ENCODE assay signal across 18 mouse cellular contexts in the genomic region with DNA sequence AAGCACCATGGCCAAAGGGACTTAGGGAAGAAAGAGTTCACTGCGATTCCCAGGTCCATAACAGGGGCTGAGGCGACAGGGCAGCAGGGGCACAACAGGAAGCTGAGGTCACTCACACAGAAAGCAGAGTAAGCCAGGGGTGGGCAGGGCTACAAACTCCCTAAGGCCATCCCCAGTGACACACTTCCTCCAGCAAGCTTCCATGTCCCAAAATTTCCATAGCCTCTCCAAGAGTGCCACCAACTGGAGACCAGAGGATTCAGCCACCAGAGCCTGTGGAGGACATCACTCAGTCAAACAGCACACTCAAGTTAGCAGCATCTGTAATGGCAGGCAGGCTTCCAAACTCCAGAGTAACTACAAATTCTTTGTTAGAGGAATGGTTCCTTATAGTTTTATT. TPM values are rescaled to one million over a fixed set of nuclear protein-coding genes. Genes with fewer than 3 reads are reported as not detected.
DNase-seq lines count a peak whose midpoint lies in the region; ATAC-seq and TF ChIP-seq lines count a peak whose summit lies in the region.
"Had no signal": no experiment of that assay in that cellular context is flagged by ENCODE, and none has a peak within 500 bp of the region (broad histone marks: within the 10 kb centered on the region; RNA-seq: fewer than 3 reads in every experiment).

No protein-coding gene starts in this region.

- H3K4me2 ChIP-seq in heart, postnatal 0 days (ENCODE audit: low read depth, low read length), result no peak overlapping the region
- H3K4me2 ChIP-seq in liver, postnatal 0 days (ENCODE audit: low read depth, low read length), result no peak overlapping the region
- no peak overlapping the region for H3K4me2 ChIP-seq in liver, embryonic 12.5 days
- no peak overlapping the region for H3K4me2 ChIP-seq in hindbrain, embryonic 13.5 days
- H3K4me2 ChIP-seq: limb, embryonic 12.5 days; liver, embryonic 15.5 days; midbrain, embryonic 12.5 days had no signal

- TF ChIP-seq EP300 in heart, postnatal 0 days (IDR thresholded peaks at IDR 0.05; ENCODE audit: low read depth), result no peak
- TF ChIP-seq EP300 in liver, postnatal 0 days (IDR thresholded peaks at IDR 0.05; ENCODE audit: low read depth), result no peak

- TF ChIP-seq CTCF in heart, postnatal 0 days (IDR thresholded peaks at IDR 0.05; ENCODE audit: low read depth), result peak; percentile 6; the same call in 1 of the 2 replicates
- peak; percentile 16; the same call in 1 of the 2 replicates for TF ChIP-seq CTCF in liver, postnatal 0 days (IDR thresholded peaks at IDR 0.05; ENCODE audit: low read depth)

- no peak overlapping the region for H3K9ac ChIP-seq in heart, postnatal 0 days (replicated peaks; ENCODE audit: low read depth, low read length)
- no peak overlapping the region for H3K9ac ChIP-seq in liver, postnatal 0 days (replicated peaks)
- H3K9ac ChIP-seq in liver, embryonic 12.5 days, result no peak overlapping the region
- no peak overlapping the region for H3K9ac ChIP-seq in hindbrain, embryonic 13.5 days
- H3K9ac ChIP-seq: limb, embryonic 12.5 days; liver, embryonic 15.5 days; midbrain, embryonic 12.5 days had no signal

- no peak for ATAC-seq in heart, postnatal 0 days (ENCODE audit: insufficient read depth, low read depth)
- no peak for ATAC-seq in liver, postnatal 0 days
- ATAC-seq in liver, embryonic 12.5 days, result no peak
- ATAC-seq in hindbrain, embryonic 13.5 days (ENCODE audit: low FRiP score), result no peak
- ATAC-seq: CD4-positive, CD25-positive, alpha-beta regulatory T cell, adult 4 months; forebrain, embryonic 16.5 days; Patski had no signal

- H3K9me3 ChIP-seq in heart, postnatal 0 days (replicated peaks; ENCODE audit: control insufficient read depth, low read length), result no peaks in the 10 kb centered on the region
- no peaks in the 10 kb centered on the region for H3K9me3 ChIP-seq in liver, postnatal 0 days (ENCODE audit: low read length)
- no peaks in the 10 kb centered on the region for H3K9me3 ChIP-seq in liver, embryonic 12.5 days (replicated peaks)
- no peaks in the 10 kb centered on the region for H3K9me3 ChIP-seq in hindbrain, embryonic 13.5 days
- H3K9me3 ChIP-seq: limb, embryonic 12.5 days; liver, embryonic 15.5 days; midbrain, embryonic 12.5 days had no signal

- H3K4me3 ChIP-seq in heart, postnatal 0 days (ENCODE audit: low read depth, low read length), result no peak overlapping the region
- no peak overlapping the region for H3K4me3 ChIP-seq in liver, postnatal 0 days (ENCODE audit: low read depth, low read length)
- no peak overlapping the region for H3K4me3 ChIP-seq in liver, embryonic 12.5 days
- no peak overlapping the region for H3K4me3 ChIP-seq in hindbrain, embryonic 13.5 days
- H3K4me3 ChIP-seq: limb, embryonic 12.5 days; liver, embryonic 15.5 days; midbrain, embryonic 12.5 days had no signal

- peaks cover 62% of the 10 kb centered on the region for H3K36me3 ChIP-seq in heart, postnatal 0 days (replicated peaks; ENCODE audit: control insufficient read depth, insufficient read depth, low read length)
- H3K36me3 ChIP-seq in liver, postnatal 0 days (replicated peaks; ENCODE audit: insufficient read depth, low read length), result peaks cover 62% of the 10 kb centered on the region
- peaks cover 86% of the 10 kb centered on the region for H3K36me3 ChIP-seq in liver, embryonic 12.5 days
- H3K36me3 ChIP-seq in hindbrain, embryonic 13.5 days, result peaks cover 77% of the 10 kb centered on the region

- H3K4me1 ChIP-seq in heart, postnatal 0 days (ENCODE audit: control insufficient read depth, insufficient read depth), result no peaks in the 10 kb centered on the region
- H3K4me1 ChIP-seq in liver, postnatal 0 days (ENCODE audit: insufficient read depth), result no peaks in the 10 kb centered on the region
- no peaks in the 10 kb centered on the region for H3K4me1 ChIP-seq in liver, embryonic 12.5 days
- H3K4me1 ChIP-seq in hindbrain, embryonic 13.5 days (replicated peaks), result no peaks in the 10 kb centered on the region
- H3K4me1 ChIP-seq: limb, embryonic 12.5 days; liver, embryonic 15.5 days; midbrain, embryonic 12.5 days had no signal

- H3K27ac ChIP-seq in heart, postnatal 0 days (ENCODE audit: low read depth), result no peak overlapping the region
- H3K27ac ChIP-seq in liver, postnatal 0 days (ENCODE audit: low read depth), result no peak overlapping the region
- H3K27ac ChIP-seq in liver, embryonic 12.5 days, result no peak overlapping the region
- no peak overlapping the region for H3K27ac ChIP-seq in hindbrain, embryonic 13.5 days
- H3K27ac ChIP-seq: limb, embryonic 12.5 days; liver, embryonic 15.5 days; midbrain, embryonic 12.5 days had no signal

- 85% methylated on average over 2 of the region's 2 CpGs for WGBS in heart, postnatal 0 days
- WGBS in liver, postnatal 0 days (ENCODE audit: insufficient replicate concordance), result 85% methylated on average over 2 of the region's 2 CpGs
- WGBS in liver, embryonic 12.5 days (ENCODE audit: insufficient replicate concordance), result 76% methylated on average over 2 of the region's 2 CpGs
- WGBS in hindbrain, embryonic 13.5 days, result 92% methylated on average over 2 of the region's 2 CpGs

- DNase-seq in heart, postnatal 0 days (ENCODE audit: low spot score), result no peak
- no peak for DNase-seq in heart, adult 9 months (ENCODE audit: low spot score in 2 of 2)
- DNase-seq in liver, postnatal 0 days, result no peak
- DNase-seq in lung, postnatal 10 days, result peak; percentile 45
- no peak for DNase-seq in right cerebral cortex, postnatal 36 days (ENCODE audit: low spot score in 2 of 2)
- DNase-seq: cerebellum, postnatal 10 days; kidney, adult 9 months; retina, postnatal 1 day; right cerebral cortex, postnatal 4 days had no signal

- no peaks in the 10 kb centered on the region for H3K27me3 ChIP-seq in heart, postnatal 0 days (ENCODE audit: control insufficient read depth, insufficient read depth, low read length)
- H3K27me3 ChIP-seq in liver, postnatal 0 days (ENCODE audit: insufficient read depth, low read length), result no peaks in the 10 kb centered on the region
- no peaks in the 10 kb centered on the region for H3K27me3 ChIP-seq in liver, embryonic 12.5 days (replicated peaks)
- H3K27me3 ChIP-seq in hindbrain, embryonic 13.5 days, result no peaks in the 10 kb centered on the region
- H3K27me3 ChIP-seq: limb, embryonic 12.5 days; liver, embryonic 15.5 days; midbrain, embryonic 12.5 days; Patski had no signal

RNA-seq across cellular contexts. Expression of gene C530008M17Rik, which starts 20.7 kb away (rescaled TPM):
- total RNA-seq in heart, postnatal 0 days (2014; rRNA removed; ENCODE audit: low replicate concordance), result 7.3 and 20.1 TPM in 2 replicates
- 18.8 and 20.6 TPM in 2 replicates for polyA plus RNA-seq in heart, postnatal 0 days (2015; fragmentation: Nextera tagmentation; extraction: Ambion mirVana)
- polyA plus RNA-seq in liver, postnatal 0 days (2015; fragmentation: Nextera tagmentation; extraction: Ambion mirVana), result 2.5 and 3.9 TPM in 2 replicates
- 12.2 and 13.9 TPM in 2 replicates for polyA plus RNA-seq in liver, embryonic 12.5 days (2016; fragmentation: Nextera tagmentation; extraction: Ambion mirVana)
- polyA plus RNA-seq in hindbrain, embryonic 13.5 days (2015; fragmentation: Nextera tagmentation; extraction: Ambion mirVana), result 77.6 and 79.2 TPM in 2 replicates
- total RNA-seq: monocyte, adult 5-6 weeks had no signal

RNA-seq across cellular contexts. Expression of gene Cep135, which starts 47.1 kb away (rescaled TPM):
- total RNA-seq in heart, postnatal 0 days (2014; rRNA removed; ENCODE audit: low replicate concordance), result 1.9 and 4.7 TPM in 2 replicates
- 2.0 TPM in 2 replicates for polyA plus RNA-seq in heart, postnatal 0 days (2015; fragmentation: Nextera tagmentation; extraction: Ambion mirVana)
- 2.2 and 2.7 TPM in 2 replicates for polyA plus RNA-seq in liver, postnatal 0 days (2015; fragmentation: Nextera tagmentation; extraction: Ambion mirVana)
- polyA plus RNA-seq in liver, embryonic 12.5 days (2016; fragmentation: Nextera tagmentation; extraction: Ambion mirVana), result 6.1 and 6.5 TPM in 2 replicates
- 3.9 and 4.5 TPM in 2 replicates for polyA plus RNA-seq in hindbrain, embryonic 13.5 days (2015; fragmentation: Nextera tagmentation; extraction: Ambion mirVana)
